ENCODE assay signal across 23 mouse cellular contexts in genomic region chr9:55452906-55453305, GRCm38 (mm10).
"Had no signal": no experiment of that assay in that cellular context is flagged by ENCODE, and none has a peak within 500 bp of the region (broad histone marks: within the 10 kb centered on the region; RNA-seq: fewer than 3 reads in every experiment).

No protein-coding gene starts in this region.

- H3K9me3 ChIP-seq: heart, embryonic 10.5 days; heart, embryonic 12.5 days; hindbrain, embryonic 13.5 days; hindbrain, embryonic 15.5 days; kidney, embryonic 15.5 days; limb, embryonic 10.5 days; limb, embryonic 12.5 days had no signal

- ATAC-seq: forebrain, postnatal 0 days; hindbrain, postnatal 0 days; intestine, embryonic 16.5 days had no signal

- H3K27me3 ChIP-seq: heart, embryonic 12.5 days; hindbrain, embryonic 13.5 days; hindbrain, embryonic 15.5 days; kidney, embryonic 15.5 days; limb, embryonic 12.5 days had no signal

- H3K4me1 ChIP-seq: heart, embryonic 10.5 days; heart, embryonic 12.5 days; hindbrain, embryonic 15.5 days; kidney, embryonic 15.5 days had no signal

- H3K27ac ChIP-seq: heart, embryonic 10.5 days; hindbrain, embryonic 13.5 days; hindbrain, embryonic 15.5 days; hindbrain, postnatal 0 days; kidney, embryonic 15.5 days; kidney, postnatal 0 days; limb, embryonic 10.5 days; limb, embryonic 12.5 days had no signal

- H3K4me3 ChIP-seq: heart, embryonic 10.5 days; heart, embryonic 12.5 days; hindbrain, embryonic 13.5 days; hindbrain, embryonic 15.5 days; kidney, embryonic 15.5 days; limb, embryonic 10.5 days; limb, embryonic 12.5 days had no signal

- DNase-seq: forebrain, postnatal 0 days; gastrocnemius, postnatal 14 days; gastrocnemius, postnatal 36 days; heart, adult 18-20 months; heart, postnatal 14 days; heart, postnatal 36 days; kidney, adult 11 months; kidney, adult 2 months; kidney, adult 9 months; kidney, postnatal 14 days; kidney, postnatal 36 days; layer of hippocampus, adult 9-11 months; layer of hippocampus, postnatal 36 days had no signal

- H3K9ac ChIP-seq: forebrain, postnatal 0 days; heart, embryonic 12.5 days; hindbrain, embryonic 13.5 days; hindbrain, embryonic 15.5 days; kidney, embryonic 15.5 days; limb, embryonic 12.5 days had no signal

- H3K36me3 ChIP-seq: hindbrain, embryonic 15.5 days had no signal

- H3K4me2 ChIP-seq: heart, embryonic 12.5 days; hindbrain, embryonic 13.5 days; hindbrain, embryonic 15.5 days; kidney, embryonic 15.5 days; limb, embryonic 12.5 days had no signal
